Mouse (Mus musculus): ENCODE data around the gene Slc38a10.

DNA sequence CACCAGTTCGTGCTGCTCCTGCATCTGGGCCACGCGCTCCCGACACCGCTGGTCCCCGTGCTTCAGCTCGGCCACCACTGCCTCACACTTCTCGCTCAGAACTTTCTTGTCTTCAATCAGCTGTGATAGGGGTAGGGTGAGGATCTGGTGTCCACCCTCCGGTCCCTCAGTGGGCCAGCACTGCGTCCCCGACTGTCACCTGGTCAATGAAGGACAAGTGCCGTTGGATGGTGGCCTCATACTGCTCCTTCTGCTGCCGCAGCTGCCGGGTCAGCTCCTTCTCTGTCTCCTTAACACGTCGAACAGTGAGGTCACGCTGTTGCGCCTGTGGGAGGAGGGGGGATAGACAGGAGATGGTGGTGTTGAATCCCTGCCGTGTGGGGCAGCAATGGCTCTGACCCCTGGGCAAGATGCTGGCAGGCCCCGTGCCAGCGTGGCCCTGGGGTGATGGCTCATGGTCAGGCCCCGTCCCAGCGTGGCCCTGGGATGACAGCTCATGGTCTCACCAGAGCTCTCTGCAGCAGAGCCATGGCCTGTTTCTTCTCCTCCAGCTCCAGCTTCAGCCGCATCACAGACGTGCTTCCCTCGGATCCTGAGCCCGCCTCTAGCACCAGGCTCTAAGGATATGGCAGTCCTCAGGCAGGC, 80.7 kb downstream of the Slc38a10 start:
- no peak for TF ChIP-seq CTCF (IDR thresholded peaks at IDR 0.05; ENCODE audit: low read depth, low read length)
- TF ChIP-seq POLR2A (IDR thresholded peaks at IDR 0.05; ENCODE audit: insufficient read depth, low read length), result no peak
- no peak for TF ChIP-seq EP300 (IDR thresholded peaks at IDR 0.05; ENCODE audit: insufficient read depth, low read depth, low read length)

All from ES-Bruce4 (cell line).